Mouse (Mus musculus) CH12.LX (cell line): Measurements from ENCODE around the gene Xlr3c.

Experiments
- CTCF ChIP-seq, 2 experiments: IDR thresholded peaks in 1 of 2; conservative IDR thresholded peaks in 1 of 2; 2 replicates each; pipeline ENCODE4 v1.5.1; 2011 to 2012; ENCODE audit warnings: low read depth in 2 of 2, low read length in 2 of 2, improper control_type of control experiment in 1 of 2, inconsistent platforms in 1 of 2, mild to moderate bottlenecking in 1 of 2, moderate library complexity in 1 of 2
- EP300 ChIP-seq: IDR thresholded peaks from 2 replicates; pipeline ENCODE4 v1.6.1; 2011; ENCODE audit warnings: low read length, improper control_type of control experiment
- MAX ChIP-seq: IDR thresholded peaks from 2 replicates; pipeline ENCODE4 v1.6.1; 2011; ENCODE audit warnings: low read length, improper control_type of control experiment
- MEF2A ChIP-seq: IDR thresholded peaks from 2 replicates; pipeline ENCODE4 v1.6.1; 2014; ENCODE audit warnings: low read depth, mild to moderate bottlenecking, inconsistent platforms, low read length, improper control_type of control experiment, borderline replicate concordance
- NRF1 ChIP-seq: IDR thresholded peaks from 2 replicates; pipeline ENCODE4 v1.6.1; 2014; ENCODE audit warnings: low read depth, mild to moderate bottlenecking, inconsistent platforms, low read length, improper control_type of control experiment, moderate library complexity
- POLR2A ChIP-seq: IDR thresholded peaks from 2 replicates; pipeline ENCODE4 v1.6.1; 2011; ENCODE audit warnings: low read depth, mild to moderate bottlenecking, improper control_type of control experiment, low read length
- RAD21 ChIP-seq: IDR thresholded peaks from 2 replicates; pipeline ENCODE4 v1.6.1; 2011; ENCODE audit warnings: low read depth, mild to moderate bottlenecking, low read length, improper control_type of control experiment, moderate library complexity
- ZC3H11A ChIP-seq: IDR thresholded peaks from 2 replicates; pipeline ENCODE4 v1.6.1; 2012; ENCODE audit warnings: low read depth, mild to moderate bottlenecking, inconsistent platforms, low read length, improper control_type of control experiment
- ZNF384 ChIP-seq: IDR thresholded peaks from 2 replicates; pipeline ENCODE4 v1.6.1; 2012; ENCODE audit warnings: low read depth, low read length, improper control_type of control experiment, inconsistent platforms

GRCm38 (mm10) chrX:73227914-73228605, 37.1 kb downstream of the Xlr3c start, which contains the start of gene F8a:
- TF ChIP-seq CTCF (conservative IDR thresholded peaks at IDR 0.05 in 1 of 2, IDR thresholded peaks at IDR 0.05 in 1 of 2; ENCODE audit: low read depth in 2 of 2, low read length in 2 of 2), result no peak
- TF ChIP-seq EP300, result no peak
- no peak for TF ChIP-seq ZNF384
- TF ChIP-seq NRF1, result 0 out of 2 replicates have a peak, but pooled peaks have one; percentile 5
- peak; percentile 69 for TF ChIP-seq POLR2A
- TF ChIP-seq MEF2A, result no peak; the same call in 1 of the 2 replicates
- no peak for TF ChIP-seq ZC3H11A
- TF ChIP-seq RAD21, result no peak
- TF ChIP-seq MAX, result no peak
